Mouse (Mus musculus): ENCODE results near the gene Casq2. TPM values are rescaled to one million over a fixed set of nuclear protein-coding genes. Genes with fewer than 3 reads are reported as not detected.
"Not testable (repeated sequence)": the region's sequence is repeated elsewhere in the genome, so short reads cannot be mapped to it uniquely, and the experiment has no call there.

Casq2 gene
- total RNA-seq, 2 experiments from 2014 or later: 1,032 to 1,091 TPM

GRCm38 (mm10) chr3:102158759-102159422 is 72.7 kb downstream of the Casq2 start:
- no peak for DNase-seq
- intact Hi-C loops (cut with DNase I): no loop called here

- DNase-seq: peak in 1 of 2 experiments; percentile 63
- intact Hi-C loops (cut with DNase I): no loop called here
These were observed 73.5 kb downstream of the Casq2 start for GRCm38 (mm10) chr3:102159423-102160325.

DNA sequence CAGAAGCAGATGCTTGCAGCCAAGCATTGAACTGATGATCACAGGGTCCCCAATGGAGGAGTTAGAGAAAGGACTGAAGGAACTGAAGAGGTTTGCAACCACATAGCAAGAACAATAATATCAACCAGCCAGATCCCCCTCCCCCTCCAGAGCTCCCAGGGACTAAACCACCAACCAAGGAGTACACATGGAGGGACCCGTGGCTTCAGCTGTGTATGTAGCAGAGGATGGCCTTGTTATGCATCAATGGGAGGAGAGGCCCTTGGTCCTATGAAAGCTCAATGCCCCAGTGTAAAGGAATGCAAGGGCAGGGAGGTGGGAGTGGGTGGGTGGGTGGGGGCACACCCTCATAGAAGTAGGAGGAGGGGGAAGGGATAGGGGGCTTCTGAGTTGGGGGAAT is 77.6 kb downstream of the Casq2 start:
- intact Hi-C loops (cut with DNase I); DNase-seq: not testable (repeated sequence)

GRCm38 (mm10) chr3:102164911-102165310 is 78.7 kb downstream of the Casq2 start:
- intact Hi-C loops (cut with DNase I): loop anchor here (5.0 kb wide), 2 partner anchors 37 to 83 kb away; partner anchors contain the start of gene Vangl1
- DNase-seq: no peak

- intact Hi-C loops (cut with DNase I): loop anchor here (5.0 kb wide), 2 partner anchors 37 to 83 kb away; partner anchors contain the start of gene Vangl1
- no peak for DNase-seq
These were observed 79.5 kb downstream of the Casq2 start for GRCm38 (mm10) chr3:102165536-102166286.

DNA sequence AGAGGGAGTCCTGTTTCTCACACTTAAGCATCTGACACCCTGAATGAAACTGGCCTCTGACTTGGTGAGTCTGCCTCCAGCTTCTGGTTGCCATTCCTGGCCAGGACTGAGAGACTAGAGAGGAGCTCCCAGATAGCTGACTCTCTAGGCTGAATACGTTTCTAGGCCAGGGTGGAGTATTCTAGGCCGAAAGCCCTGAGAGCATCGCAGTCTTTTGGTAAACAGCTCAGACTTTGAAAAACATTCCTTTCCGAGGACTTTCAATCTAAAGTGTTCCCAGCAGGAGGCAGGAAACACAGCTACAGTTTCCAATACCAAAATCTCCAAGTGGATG is 80.0 kb downstream of the Casq2 start:
- no peak for DNase-seq
- intact Hi-C loops (cut with DNase I): loop anchor here (5.0 kb wide), 2 partner anchors 36 to 84 kb away; partner anchors contain the start of gene Vangl1

- intact Hi-C loops (cut with DNase I): loop anchor here (5.0 kb wide), 2 partner anchors 36 to 84 kb away; partner anchors contain the start of gene Vangl1
These were observed 80.6 kb downstream of the Casq2 start for GRCm38 (mm10) chr3:102166794-102167193.

GRCm38 (mm10) chr3:102167555-102168210 is 81.5 kb downstream of the Casq2 start:
- intact Hi-C loops (cut with DNase I): loop anchor here (5.0 kb wide), 2 partner anchors 35 to 85 kb away; partner anchors contain the start of gene Vangl1
- DNase-seq: no peak

More at GRCm38 (mm10) chr3:102166794-102167193, 80.6 kb downstream of the Casq2 start:
- DNase-seq: no peak

DNA sequence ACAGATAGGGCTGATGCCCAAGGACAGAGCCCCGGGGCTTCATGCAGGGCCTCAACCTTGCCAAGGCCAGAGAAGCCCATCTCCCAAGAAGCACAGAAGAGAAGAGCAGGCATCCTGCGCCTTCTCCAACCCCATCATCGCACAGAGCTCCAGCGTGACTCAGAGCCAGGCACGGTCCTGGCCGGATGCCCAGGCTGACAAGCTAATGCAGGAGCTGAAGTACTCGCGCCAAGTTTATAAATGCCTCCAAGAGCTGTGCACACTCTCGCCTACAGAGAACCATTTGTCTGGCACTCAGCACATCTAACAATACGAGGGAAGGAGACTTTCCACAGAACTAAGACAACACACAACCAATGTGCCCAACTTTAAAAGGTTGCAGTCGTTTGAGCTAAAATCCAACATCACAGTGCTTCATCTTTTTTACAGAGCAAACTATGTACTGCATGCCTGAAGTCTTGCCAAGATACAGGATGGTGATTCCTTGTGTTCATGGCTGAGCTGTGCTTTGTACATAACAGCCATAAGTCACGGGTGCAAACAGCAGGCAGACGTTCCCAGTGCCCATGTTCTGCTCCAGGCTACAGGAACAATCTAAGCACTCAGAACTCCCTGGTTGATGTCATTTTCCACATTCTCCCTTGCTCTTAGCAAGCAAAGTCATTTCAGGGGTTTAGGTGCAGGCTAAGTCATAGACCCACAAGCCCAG is 83.1 kb downstream of the Casq2 start:
- DNase-seq: peak; percentile 97
- intact Hi-C loops (cut with DNase I): loop anchor here (5.0 kb wide), 2 partner anchors 33 to 87 kb away; partner anchors contain the start of gene Vangl1

DNA sequence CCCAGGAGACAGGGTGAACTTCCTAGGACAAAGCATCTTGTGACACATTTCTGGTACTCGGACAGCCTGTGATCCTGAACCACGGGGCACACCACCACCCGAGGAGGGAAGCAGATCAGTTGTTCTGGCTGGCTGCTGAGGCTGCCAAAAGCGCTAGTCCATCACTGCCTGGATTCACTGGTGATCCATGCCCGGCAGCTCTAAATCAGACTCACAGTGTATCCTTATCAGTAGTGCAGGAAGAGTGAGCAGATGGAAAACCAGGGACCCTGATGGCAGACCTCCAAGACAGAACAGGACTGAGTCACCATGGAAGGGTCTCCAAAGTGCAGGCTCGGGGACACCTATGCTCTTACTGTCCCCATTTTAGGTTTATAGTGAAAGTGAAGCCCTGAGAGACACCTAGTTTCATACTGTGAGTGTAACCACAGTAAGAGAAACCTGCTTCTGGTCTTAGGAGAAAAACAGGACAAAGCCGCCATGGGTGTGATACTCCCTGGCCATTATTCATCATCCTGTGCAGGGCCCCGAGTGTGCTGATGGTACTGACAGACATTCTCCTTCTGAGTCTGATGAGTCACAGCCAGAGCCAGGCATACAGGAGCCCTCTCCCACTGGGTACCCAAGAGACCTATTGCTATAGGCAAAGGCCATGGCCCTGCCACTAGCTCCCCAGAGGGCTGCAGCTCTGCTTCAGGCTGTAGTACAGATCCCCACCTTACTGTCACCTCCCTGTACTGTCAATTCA is 88.1 kb downstream of the Casq2 start:
- no peak for DNase-seq
- intact Hi-C loops (cut with DNase I): no loop called here

DNA sequence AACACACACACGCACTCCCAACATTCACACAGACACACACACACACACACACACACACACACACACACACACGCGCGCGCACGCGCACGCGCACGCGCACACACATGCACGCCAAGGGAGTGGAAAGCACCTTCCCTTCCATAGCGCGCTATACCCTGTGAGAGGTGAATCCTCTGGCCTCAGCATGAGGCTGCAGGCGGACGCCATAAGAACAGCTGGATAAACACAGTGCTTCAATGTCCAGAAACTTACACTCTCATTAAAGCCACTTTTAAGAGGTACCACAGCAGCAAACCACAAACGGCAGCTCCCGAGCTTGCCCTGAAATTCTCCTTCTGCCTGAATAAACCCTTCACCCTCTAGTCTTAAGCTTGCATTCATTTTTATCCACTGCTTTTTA is 89.5 kb downstream of the Casq2 start:
- intact Hi-C loops (cut with DNase I): no loop called here
- no peak for DNase-seq

DNA sequence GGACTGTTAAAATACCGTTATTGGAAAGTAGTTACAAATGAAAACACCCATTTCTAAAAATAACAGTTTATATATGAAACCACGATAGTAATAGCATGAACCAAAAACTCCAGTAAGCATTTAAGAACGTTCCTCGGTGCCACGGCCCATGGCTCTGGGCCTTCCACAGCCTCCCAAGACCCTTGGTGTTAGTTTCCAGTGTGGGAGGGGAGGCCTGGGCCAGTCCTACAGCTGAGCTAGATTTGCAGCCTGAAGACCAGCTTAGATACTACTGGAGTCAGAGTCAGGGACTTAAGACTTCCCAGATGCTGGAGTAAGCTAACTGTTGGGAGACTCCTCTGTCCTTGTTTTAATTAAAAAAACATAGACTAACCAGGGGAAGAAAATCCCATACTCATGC is 89.9 kb downstream of the Casq2 start:
- intact Hi-C loops (cut with DNase I): no loop called here
- no peak for DNase-seq

- intact Hi-C loops (cut with DNase I): no loop called here
- DNase-seq: no peak
These were observed 91.8 kb downstream of the Casq2 start for GRCm38 (mm10) chr3:102177837-102178615.

GRCm38 (mm10) chr3:102179869-102180268 is 93.7 kb downstream of the Casq2 start:
- intact Hi-C loops (cut with DNase I): no loop called here
- DNase-seq: no peak

DNA sequence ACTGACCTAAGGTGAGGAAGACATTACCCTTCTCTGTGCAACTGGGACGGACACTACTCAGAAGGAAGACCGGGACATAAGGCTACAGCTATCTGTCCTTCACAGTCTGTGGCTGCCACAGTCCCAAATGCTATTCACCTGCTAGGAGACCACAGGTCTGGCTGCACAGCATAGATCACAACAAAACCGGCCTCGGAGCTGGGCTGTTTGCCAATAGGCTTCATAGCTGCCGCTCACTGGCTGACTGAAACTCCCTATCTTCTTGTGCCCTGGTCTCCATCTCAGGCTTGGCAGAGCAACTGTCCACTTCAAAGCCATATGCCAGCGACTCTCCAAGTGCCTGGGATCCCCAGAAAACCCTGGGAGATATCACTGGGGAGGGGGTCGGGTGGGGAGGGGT is 94.5 kb downstream of the Casq2 start:
- peak; percentile 82 to 85 for DNase-seq
- intact Hi-C loops (cut with DNase I): no loop called here

- no peak for DNase-seq
- intact Hi-C loops (cut with DNase I): no loop called here
These were observed 95.0 kb downstream of the Casq2 start for GRCm38 (mm10) chr3:102181191-102181590.

DNA sequence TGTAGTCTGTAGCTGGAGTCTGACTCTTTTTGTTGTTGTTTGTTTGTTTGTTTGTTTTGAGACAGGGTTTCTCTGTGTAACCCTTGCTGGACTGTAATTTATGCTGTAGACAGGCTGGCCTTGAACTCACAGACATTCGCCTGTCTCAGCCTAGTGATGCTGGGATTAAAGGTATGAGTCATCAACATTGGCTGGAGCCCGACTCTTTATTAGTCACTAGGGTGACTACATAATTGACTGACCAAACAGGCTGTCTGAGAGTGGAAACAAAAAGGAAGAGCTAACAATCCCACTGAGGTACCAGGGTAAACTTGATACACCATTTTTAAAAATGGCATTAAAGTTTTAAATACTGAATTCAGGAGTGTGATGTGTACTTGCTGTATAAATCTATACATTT is 96.4 kb downstream of the Casq2 start:
- intact Hi-C loops (cut with DNase I): no loop called here
- no peak for DNase-seq

- intact Hi-C loops (cut with DNase I): no loop called here
- no peak for DNase-seq
These were observed 98.5 kb downstream of the Casq2 start for GRCm38 (mm10) chr3:102184721-102185120.
